Mouse (Mus musculus) layer of hippocampus, adult 18-20 months (tissue): ENCODE data around the gene Tbc1d10a. TPM values are rescaled to one million over a fixed set of nuclear protein-coding genes. Genes with fewer than 3 reads are reported as not detected.
"Not testable (repeated sequence)": the region's sequence is repeated elsewhere in the genome, so short reads cannot be mapped to it uniquely, and the experiment has no call there.

ENCODE experiments used
- DNase-seq, 2 experiments: peaks; one replicate each; pipeline ENCODE4 v3.0.0; 2022; ENCODE audit warnings: low spot score in 2 of 2
- total RNA-seq, 2 experiments: library from RNA; stranded (reverse); gene quantifications; 2 replicates each; pipeline ENCODE4 v1.2.3; 2021

Tbc1d10a gene
- total RNA-seq, 2 experiments from 2014 or later: 28.1 to 30.8 TPM

- DNase-seq: no peak
These were observed 4.5 kb upstream of the Tbc1d10a start for GRCm38 (mm10) chr11:4182061-4182460.

GRCm38 (mm10) chr11:4183511-4183910, 3.1 kb upstream of the Tbc1d10a start:
- no peak for DNase-seq

DNA sequence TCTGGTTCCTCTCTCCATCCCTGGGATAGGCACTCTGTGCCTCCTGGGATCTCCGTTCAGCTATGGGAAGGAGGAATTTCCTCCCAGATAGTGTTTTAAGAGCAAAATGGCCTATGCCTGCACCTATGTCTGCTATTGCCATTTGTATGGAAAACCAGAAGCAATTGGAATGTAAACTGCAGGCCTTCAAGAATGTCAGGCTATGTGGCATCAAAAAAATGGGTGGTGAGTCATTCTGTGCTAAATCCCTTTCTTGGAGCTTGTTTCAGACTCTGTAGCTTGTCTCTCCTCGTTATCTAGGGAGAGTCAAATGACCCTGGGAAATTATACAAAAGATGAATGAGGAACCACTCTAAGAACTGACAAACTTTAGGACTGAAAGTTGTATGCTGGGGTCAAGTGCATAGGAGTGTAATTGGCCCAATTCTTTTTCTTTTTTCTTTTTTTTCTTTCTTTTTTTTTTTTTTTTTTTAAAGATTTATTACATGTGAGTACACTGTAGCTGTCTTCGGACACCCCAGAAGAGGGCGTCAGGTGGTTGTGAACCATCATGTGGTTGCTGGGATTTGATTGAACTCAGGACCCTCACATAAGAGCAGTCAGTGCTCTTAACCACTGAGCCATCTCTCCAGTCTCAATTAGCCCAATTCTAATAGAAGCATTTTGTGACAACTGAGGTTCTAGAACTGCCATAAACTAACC, 2.2 kb upstream of the Tbc1d10a start:
- DNase-seq: no peak

DNA sequence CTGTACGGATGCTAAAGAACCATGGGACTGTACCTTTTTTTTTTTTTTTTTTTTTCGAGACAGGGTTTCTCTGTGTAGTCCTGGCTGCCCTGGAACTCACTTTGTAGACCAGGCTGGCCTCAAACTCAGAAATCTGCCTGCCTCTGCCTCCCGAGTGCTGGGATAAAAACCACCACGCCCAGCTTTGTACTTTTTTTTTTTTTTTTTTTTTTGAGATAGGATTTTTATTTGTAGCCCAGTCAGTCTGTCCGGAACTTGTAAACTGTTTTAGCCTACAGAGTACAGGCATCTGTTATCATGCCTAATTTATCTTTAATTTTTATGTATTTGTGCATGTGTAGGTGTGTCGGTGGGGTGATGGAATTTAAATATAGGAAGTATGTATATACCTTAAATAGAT, 1.1 kb upstream of the Tbc1d10a start:
- DNase-seq: not testable (repeated sequence)

DNA sequence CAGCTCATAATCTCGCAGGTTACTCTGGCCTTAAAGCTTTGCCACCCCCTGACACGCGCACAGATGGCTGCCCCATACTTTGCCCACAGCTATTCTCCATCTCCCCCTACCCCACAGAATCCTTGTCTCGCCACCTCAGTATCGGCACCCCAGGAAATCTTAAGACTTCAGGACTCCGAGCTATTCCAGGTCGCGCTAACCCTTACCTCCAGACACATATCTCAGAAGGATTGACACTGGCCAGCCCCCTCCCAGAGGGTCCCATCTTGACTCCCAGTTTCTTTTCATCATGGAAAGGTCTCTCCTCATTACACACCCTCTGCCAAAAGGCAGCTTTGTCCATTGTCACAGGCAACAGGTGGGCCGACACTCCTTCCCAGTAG, 720 bp downstream of the Tbc1d10a start:
- DNase-seq: no peak

- DNase-seq: no peak
These were observed 2.6 kb downstream of the Tbc1d10a start for GRCm38 (mm10) chr11:4189182-4189581.

DNA sequence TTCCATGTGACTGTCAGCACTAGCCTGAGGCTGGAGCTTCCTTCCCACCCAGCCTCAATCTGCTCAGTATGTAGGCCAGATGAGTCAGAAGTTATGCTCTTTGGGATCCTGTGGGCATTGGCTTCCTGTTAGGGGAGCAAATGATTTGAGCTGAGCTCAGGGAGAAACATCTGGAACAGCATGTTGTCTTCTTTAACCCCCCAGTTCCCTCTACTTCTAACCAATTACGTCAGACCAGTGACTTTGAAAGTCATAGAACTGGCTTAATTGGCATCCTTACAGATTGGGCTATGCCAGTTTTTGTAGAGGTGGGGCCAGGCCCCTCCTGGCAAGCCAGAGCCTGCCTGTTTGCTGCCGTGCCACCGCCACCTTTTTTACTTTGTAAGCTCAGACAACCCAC, 4.1 kb downstream of the Tbc1d10a start:
- no peak for DNase-seq

DNA sequence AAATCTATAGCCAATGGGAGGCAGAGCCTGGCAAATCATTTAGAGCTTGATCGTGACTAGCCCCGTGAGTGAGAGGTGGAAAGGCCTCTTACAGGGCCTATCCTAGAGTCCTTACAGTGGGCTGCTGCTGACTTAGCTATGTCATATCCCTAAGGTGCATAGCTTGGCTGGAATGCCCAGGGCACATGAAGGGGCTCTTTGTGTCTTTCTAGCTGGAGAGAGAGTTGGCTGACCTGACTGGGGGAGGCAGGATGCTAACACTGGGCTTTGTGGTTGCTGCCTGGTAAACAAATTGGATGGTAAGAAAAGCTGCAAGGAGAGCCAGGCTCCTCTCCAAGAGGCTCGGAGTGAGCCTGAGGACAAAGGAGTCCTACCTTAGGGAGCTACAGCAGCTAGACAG, 6.2 kb downstream of the Tbc1d10a start:
- no peak for DNase-seq

DNA sequence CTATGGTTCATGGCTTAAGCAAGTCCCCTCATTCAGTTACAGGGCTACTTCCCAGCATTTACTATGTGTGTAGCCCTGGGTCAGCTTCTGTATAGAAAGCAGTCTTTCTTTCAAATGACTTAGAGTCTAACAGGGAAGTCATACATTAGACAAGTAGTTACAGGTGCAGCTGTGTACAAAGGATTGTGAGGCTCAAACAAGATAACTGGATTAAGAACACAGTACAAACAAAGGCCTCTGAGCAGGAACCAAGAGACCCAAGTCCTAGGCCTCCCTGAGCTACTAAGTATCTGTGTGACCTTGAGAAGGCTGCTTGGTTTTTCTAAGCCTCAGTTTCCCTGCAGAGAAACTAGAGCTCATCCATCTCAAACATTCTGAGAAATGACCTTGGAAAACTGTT, 6.8 kb downstream of the Tbc1d10a start:
- DNase-seq: no peak

DNA sequence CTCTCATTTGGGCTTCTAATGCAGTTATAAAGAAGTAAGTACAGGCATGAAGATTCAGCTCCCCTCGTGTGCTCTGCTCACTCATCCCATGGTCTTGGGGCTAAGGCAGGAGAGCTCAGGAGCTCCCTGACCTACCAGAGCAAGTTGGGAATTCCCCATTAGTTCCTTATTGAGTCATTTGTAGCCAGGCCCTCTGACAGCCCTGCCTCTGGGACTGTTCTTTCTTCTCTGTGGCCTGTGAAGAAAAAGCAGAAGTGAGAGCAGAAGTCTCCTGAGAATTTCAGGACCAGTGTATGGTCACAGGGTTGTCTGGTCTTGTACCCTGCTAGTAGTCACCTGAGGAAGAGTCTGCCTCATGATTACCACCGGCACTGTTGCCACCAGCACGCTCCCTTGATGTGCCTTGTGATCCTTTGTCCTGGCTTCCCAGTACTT, 9.0 kb downstream of the Tbc1d10a start:
- no peak for DNase-seq

DNA sequence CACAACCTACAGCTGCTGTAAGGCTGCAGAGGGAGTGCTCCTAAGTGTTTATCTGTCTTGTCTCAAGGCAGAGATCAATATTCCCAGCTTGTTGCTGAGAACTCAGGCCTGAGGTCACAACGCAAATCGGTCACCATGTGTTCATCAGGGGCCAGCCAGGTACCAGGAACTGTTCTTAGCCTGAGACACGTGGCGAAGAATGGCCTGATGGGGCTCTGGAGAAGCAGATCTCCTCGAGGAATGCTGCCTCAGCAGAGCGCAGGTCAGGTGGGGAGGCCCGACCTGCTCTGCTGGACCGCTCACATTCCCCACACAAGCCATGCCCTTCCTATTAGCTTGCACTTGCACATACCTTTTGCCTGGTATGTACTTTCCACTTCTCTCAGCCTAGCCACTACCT, 10.0 kb downstream of the Tbc1d10a start:
- DNase-seq: no peak

- DNase-seq: no peak
These were observed 11.1 kb downstream of the Tbc1d10a start for GRCm38 (mm10) chr11:4197691-4198090.

- no peak for DNase-seq
These were observed 15.6 kb downstream of the Tbc1d10a start for GRCm38 (mm10) chr11:4201981-4202700.

DNA sequence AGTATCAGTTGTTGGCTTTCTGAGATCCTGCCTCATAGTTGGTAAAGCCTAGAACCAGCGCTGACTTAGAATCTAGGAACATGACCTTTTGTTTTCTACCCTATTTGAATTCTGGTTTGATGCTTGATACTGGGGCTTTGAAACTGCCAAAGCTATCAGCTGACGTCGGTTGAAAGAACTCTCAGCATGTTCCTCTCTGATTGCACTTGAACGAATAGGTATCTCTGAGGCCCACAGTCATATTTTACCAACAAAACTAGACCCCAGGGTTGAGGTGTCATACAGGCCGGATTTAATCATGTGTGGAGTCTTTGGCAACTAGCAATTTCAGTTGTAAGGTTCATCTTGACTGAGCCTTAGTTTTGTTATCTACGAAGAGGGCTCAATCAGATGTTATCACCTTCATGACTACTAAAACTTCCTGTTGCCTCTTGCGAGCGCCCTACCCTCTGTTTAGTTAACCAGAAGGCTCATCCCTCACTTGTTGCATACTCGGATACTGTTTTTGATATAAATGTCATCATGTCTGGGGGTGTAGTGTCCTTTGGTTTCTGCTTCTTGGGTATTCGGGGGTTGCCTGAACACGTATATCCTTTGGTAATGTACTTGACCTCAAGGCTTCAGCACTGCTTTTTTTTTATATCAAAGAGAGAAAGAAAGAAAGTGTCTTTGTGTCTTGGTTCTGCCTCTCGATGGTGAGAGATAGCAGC, 16.6 kb downstream of the Tbc1d10a start:
- no peak for DNase-seq

DNA sequence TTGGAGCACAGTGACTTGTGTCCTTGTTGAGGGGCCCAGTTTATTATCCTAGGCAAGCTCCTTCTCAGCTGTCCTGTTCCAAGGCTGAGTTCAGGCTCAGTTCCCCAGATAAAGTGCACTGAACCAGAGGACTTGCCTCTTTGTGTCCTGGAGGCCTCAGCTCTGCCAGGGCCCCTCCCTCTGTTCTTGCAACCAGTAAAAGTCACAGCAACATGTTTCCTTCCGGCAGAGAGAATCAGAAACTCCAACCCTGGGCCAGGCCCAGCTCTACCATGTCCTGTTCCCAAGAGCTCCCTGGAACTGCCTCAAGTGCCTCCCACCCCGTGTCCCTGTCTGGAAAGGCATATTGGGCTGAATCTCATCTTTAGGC, 17.1 kb downstream of the Tbc1d10a start:
- DNase-seq: no peak

- DNase-seq: no peak
These were observed 18.6 kb downstream of the Tbc1d10a start for GRCm38 (mm10) chr11:4205097-4205655.

GRCm38 (mm10) chr11:4205951-4206350, 19.4 kb downstream of the Tbc1d10a start:
- DNase-seq: no peak

GRCm38 (mm10) chr11:4206563-4206962, 20.0 kb downstream of the Tbc1d10a start:
- no peak for DNase-seq

DNA sequence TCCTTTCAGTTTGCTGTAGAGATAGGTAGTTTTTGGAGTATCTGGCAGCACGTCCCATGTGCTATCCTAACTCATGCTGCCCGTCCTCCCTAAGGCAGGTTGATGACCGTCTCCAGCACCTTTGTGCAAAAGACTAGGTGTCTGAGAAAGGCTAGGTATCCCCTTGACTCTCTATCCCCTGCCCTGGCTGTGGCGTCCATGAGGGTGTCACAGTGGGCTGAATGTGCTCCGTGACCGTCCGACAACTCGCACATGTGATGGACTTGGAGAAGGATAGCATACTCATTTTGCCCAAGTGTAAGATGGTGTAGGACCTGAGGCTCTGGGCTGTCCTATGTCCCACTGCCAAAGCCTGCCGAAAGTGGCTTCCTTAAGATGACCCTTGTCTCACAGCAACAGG, 21.1 kb downstream of the Tbc1d10a start:
- DNase-seq: no peak

DNA sequence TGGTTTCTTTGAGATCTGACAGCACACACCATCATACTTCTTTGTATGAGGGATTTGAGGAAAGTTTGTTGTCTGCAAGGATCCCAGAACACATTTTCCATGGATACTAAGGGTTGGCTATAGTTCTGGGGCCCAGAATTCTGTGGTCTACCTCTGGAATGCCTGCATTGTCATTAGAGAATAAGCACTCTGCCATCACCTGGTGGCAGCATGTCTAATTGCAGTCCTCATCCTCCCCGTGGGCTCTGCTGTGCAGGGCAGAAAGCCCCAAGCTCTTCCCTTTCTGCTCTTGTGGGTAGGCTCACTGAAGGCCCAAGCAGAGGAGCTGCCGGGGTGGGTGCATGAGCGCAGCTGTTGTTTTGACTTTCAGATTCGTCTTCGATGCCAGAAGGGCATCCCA, 23.0 kb downstream of the Tbc1d10a start:
- no peak for DNase-seq

- DNase-seq: no peak
These were observed 24.2 kb downstream of the Tbc1d10a start for GRCm38 (mm10) chr11:4210786-4211185.

- DNase-seq: no peak
These were observed 26.5 kb downstream of the Tbc1d10a start for GRCm38 (mm10) chr11:4213107-4213506.
